Mouse (Mus musculus) telencephalon, adult 2 months (tissue): ENCODE measurements around the gene Prkag2.

Experiments used
- DNase-seq: peaks from one replicate; pipeline ENCODE4 v3.0.0-alpha.2; 2011; ENCODE audit warnings: low read depth, low spot score

The Prkag2 gene

GRCm38 (mm10) chr5:24928816-24929215, 171.6 kb downstream of the Prkag2 start:
- DNase-seq, result no peak

- no peak for DNase-seq
Observed at GRCm38 (mm10) chr5:24927706-24928105, 172.7 kb downstream of the Prkag2 start.

DNA sequence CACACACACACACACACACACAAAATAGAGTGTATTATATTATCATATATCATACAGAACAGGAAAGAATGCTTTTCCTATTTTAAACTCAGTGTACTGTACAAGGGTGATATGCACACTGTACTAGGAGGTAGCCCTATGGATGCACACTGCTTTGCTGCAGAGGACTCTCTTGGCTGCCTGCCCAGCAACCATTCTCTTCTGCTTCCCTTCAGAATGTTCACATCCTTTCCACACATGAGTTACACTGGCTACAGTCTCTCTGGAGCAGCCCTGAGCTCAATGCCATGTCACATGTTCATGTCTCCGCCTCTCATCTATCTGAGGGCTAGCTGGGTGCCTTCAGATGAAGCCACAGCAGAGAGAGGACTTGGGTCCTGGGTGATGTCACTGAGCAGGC, 181.3 kb downstream of the Prkag2 start:
- no peak for DNase-seq

- DNase-seq, result no peak
Observed at GRCm38 (mm10) chr5:24916511-24916910, 183.9 kb downstream of the Prkag2 start.

DNA sequence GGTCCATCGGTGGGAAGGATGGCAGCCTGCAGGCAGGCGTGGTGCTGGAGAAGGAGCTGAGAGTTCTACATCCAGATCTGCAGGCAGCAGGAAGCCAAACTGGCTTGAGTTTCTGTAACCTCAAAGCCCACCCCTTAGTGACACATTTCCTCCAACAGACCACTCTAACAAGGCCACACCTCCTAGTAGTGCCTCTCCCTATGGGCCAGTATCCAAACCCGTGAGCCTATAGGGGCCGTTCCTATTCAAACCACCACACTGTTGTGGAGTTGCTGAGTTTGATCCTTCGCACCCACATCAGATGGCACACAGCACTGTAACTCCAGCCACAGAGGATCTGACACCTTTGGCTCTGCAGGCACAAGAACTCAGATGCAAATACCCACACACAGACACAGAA, 185.3 kb downstream of the Prkag2 start:
- DNase-seq, result no peak

- DNase-seq, result no peak
Observed at GRCm38 (mm10) chr5:24913656-24914055, 186.8 kb downstream of the Prkag2 start.

GRCm38 (mm10) chr5:24908820-24909716, 191.4 kb downstream of the Prkag2 start:
- DNase-seq, result no peak

GRCm38 (mm10) chr5:24908141-24908819, 192.2 kb downstream of the Prkag2 start:
- DNase-seq, result peak; percentile 72

DNA sequence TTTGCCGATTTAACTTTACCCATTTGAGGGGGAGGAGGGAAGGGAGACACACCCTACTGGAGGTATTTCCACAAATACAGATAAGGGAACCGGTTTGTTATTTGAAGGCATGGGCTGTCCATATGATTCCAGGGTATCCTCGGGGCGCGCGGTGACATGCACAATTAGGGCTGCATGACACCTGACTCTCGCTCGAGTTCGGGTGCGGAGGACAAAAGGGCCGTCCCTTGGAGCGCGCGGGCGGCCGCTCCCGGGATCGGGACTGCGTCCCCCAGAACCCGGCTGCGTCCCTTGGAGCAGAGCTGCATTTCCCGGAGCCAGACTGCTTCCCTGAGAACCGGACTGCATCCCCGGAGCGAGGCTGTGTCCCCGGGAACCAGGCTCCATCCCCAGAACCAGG, 192.7 kb downstream of the Prkag2 start:
- DNase-seq, result no peak

- no peak for DNase-seq
Observed at GRCm38 (mm10) chr5:24906844-24907243, 193.6 kb downstream of the Prkag2 start.

DNA sequence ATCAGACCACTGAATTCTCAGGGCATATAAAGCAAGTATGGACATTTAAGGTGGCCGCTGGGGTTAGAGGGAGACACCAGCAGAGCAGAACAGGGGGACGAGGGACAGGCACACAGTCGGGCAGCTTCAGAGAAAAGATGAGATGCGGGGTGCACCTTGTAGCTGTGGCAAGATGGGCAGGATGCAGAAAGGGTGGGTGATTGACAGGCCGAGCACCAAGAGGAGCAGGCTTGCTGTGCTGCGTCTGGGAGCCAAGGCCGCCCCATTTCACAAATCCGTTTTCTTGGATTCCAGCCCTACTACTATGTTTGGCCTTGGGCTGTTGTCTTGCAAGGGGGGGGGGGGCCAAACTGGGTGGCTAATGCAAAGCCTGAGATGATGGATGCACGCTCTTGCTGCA, 195.5 kb downstream of the Prkag2 start:
- DNase-seq, result no peak

- no peak for DNase-seq
Observed at GRCm38 (mm10) chr5:24904423-24904822, 196.0 kb downstream of the Prkag2 start.

DNA sequence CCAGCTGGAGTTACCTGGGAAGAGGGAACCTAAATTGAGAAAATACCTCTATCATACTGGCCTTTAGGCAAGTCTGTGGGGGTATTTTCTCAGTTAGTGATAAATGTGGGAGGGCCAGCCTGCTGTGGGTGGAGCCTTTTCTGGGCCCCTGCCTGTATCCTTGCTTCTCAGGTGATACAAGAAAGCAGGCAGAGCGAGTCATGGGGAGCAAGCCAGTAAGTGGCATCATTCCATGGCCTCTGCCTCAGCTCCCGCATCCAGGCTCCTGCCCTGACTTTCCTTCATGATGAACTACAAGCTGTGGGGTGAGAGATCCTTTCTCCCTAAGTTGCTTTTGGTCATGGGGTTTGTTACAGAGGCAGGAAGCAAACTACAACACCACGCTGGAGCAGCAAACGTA, 196.4 kb downstream of the Prkag2 start:
- no peak for DNase-seq

GRCm38 (mm10) chr5:24902835-24903234, 197.6 kb downstream of the Prkag2 start:
- no peak for DNase-seq

- no peak for DNase-seq
Observed at GRCm38 (mm10) chr5:24895606-24896005, 204.8 kb downstream of the Prkag2 start.

- no peak for DNase-seq
Observed at GRCm38 (mm10) chr5:24894814-24895213, 205.6 kb downstream of the Prkag2 start.

DNA sequence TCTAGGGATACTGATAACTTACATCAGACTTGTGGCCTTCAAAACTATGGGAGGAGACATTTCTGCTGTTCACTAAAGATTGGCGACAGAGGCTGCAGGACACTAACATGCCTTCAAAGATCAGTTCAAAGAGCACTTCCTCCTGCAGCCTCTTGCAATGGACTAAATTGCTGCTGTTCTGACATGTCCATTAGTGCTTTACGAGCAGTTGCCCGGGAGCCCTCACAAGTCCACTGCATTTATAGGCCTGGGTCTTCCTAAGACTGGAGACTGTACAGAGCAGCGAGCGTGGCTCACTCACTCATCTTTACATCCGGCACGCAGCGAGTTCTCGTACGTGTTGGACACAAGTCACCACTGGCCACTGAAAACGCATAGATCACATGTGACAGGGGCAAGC, 208.0 kb downstream of the Prkag2 start:
- no peak for DNase-seq

- DNase-seq, result no peak
Observed at GRCm38 (mm10) chr5:24889860-24890259, 210.6 kb downstream of the Prkag2 start.

DNA sequence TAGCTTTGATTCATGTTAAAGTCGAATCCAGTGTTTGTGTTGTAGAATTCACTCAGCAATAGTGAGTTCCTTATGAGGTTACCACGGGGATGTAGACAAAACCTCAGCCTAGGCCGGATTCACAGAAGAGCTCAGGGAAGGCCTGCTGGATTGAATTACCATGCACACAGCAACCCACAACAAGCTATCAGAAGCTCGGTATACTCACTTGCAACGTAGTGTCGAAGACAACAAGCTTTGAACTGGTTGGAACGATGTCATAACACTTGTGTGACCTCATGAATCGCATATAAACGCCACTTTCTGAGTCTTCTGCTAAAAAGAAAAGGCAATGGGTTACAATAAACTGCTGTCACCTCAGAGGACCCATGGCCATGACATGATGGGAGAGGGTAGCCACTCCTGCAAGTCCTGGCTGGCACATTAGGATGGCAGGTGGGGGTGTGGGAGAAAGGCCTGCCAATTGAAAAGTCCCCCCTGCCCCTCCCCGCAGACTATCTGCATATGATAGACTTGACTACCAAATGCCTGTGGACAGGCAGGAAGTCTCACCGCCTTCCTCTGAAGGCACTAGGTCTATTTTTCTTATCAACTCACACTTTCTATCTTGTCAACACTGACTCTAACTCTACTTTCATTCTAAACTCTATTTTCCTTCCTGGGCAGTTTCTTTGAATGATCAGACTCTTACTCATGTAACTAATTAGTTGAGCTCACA, 211.4 kb downstream of the Prkag2 start:
- no peak for DNase-seq

GRCm38 (mm10) chr5:24887271-24887670, 213.2 kb downstream of the Prkag2 start:
- no peak for DNase-seq

GRCm38 (mm10) chr5:24878713-24879112, 221.7 kb downstream of the Prkag2 start:
- DNase-seq, result no peak
